Mouse (Mus musculus): ENCODE data around the gene Gcsh. TPM values are rescaled to one million over a fixed set of nuclear protein-coding genes. Genes with fewer than 3 reads are reported as not detected.

Gene Gcsh
- total and polyA plus RNA-seq, 2 experiments from 2014 or later, result 44.6 to 131 TPM

DNA sequence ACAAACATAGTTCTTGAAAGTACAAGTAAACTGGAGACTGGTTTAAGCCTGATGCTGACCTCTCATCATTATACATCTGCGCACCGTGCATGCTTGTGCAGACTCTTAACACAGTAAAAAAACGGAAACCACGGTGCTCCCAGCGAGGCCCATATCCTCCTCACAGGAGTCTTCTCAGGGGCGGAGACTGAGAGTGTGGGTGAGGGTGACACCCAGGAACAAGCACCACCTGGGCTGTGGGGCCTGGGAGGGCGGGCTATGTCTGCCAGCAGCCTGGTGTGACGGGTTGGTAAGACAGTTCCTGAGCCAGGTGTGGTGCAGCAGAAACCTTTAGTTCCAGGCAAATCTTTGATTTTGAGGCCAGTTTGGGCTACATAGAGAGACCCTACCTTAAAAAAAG, 40.9 kb downstream of the Gcsh start:
- Histone ChIP-seq H3K9me3 (ENCODE audit: low read length) (no peaks in the 10 kb centered on the region), H3K4me2 (ENCODE audit: low read depth, low read length) (no peak overlapping the region), H3K36me3 (ENCODE audit: insufficient read depth, low read length) (peaks cover 33% of the 10 kb centered on the region; the same call in 1 of the 2 replicates), H3K4me3 (ENCODE audit: low read length) (no peak overlapping the region), H3K27me3 (ENCODE audit: insufficient read depth, low read length) (no peaks in the 10 kb centered on the region), H3K27ac (no peak overlapping the region), H3K4me1 (ENCODE audit: insufficient read depth, low read length) (no peaks in the 10 kb centered on the region), H3K9ac (replicated peaks; ENCODE audit: low read length) (no peak overlapping the region)
- TF ChIP-seq CTCF (IDR thresholded peaks at IDR 0.05; ENCODE audit: low read depth), result no peak
- ATAC-seq (no peak), DNase-seq (ENCODE audit: low spot score) (no peak)
- WGBS, result 95% methylated on average over 8 of the region's 8 CpGs

DNA sequence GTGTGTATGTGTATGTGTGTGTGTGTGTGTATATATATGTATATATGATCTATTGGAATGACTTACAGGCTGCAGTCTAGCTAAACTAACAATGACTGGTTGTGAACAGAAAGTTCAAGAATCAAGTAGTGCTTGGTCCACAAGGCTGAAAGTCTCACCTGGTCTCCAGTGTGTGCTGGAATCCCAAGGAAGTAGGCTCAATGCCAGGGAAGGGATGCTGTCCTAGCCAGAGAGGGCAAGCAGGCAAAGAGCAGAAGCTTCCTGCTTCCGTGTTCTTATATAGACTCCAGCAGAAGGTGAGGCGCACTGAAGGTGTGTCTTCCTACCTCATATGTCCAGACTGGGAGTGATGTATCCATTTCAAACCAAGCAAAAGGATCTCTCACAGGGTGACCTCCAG, 41.6 kb downstream of the Gcsh start:
- ATAC-seq (no peak), DNase-seq (ENCODE audit: low spot score) (no peak)
- Histone ChIP-seq H3K4me1 (ENCODE audit: insufficient read depth, low read length) (no peaks in the 10 kb centered on the region), H3K36me3 (ENCODE audit: insufficient read depth, low read length) (peaks cover 26% of the 10 kb centered on the region; the same call in 1 of the 2 replicates), H3K27me3 (ENCODE audit: insufficient read depth, low read length) (no peaks in the 10 kb centered on the region), H3K9me3 (ENCODE audit: low read length) (no peaks in the 10 kb centered on the region), H3K27ac (no peak overlapping the region), H3K4me2 (ENCODE audit: low read depth, low read length) (no peak overlapping the region), H3K9ac (replicated peaks; ENCODE audit: low read length) (no peak overlapping the region), H3K4me3 (ENCODE audit: low read length) (no peak overlapping the region)
- TF ChIP-seq CTCF (IDR thresholded peaks at IDR 0.05; ENCODE audit: low read depth), result no peak
- 97% methylated on average over 2 of the region's 2 CpGs for WGBS

DNA sequence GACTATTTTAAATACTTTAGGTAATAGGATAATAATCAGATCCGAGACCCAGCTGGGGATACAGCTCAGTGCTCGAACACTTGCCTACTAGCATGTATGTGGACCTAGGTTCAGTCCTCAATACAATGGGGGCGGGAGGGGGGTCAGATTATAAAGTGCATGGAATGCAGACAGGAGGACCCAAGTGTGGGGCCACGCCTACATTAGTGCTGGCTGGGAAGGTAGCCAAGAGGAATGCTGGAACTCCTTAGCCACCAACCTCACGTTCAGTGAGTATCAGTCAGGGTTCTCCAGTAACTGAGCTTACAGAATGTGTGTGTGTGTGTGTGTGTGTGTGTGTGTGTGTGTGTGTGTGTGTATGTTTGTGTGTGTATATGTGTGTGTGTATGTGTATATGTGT, 42.0 kb downstream of the Gcsh start:
- Histone ChIP-seq H3K9ac (replicated peaks; ENCODE audit: low read length) (no peak overlapping the region), H3K4me2 (ENCODE audit: low read depth, low read length) (no peak overlapping the region), H3K36me3 (ENCODE audit: insufficient read depth, low read length) (peaks cover 22% of the 10 kb centered on the region; the same call in 1 of the 2 replicates), H3K4me3 (ENCODE audit: low read length) (no peak overlapping the region), H3K27ac (no peak overlapping the region), H3K27me3 (ENCODE audit: insufficient read depth, low read length) (no peaks in the 10 kb centered on the region), H3K9me3 (ENCODE audit: low read length) (no peaks in the 10 kb centered on the region), H3K4me1 (ENCODE audit: insufficient read depth, low read length) (no peaks in the 10 kb centered on the region)
- no peak for DNase-seq (ENCODE audit: low spot score)
- no peak for ATAC-seq
- no peak for TF ChIP-seq CTCF (IDR thresholded peaks at IDR 0.05; ENCODE audit: low read depth)
- WGBS, result 57% methylated on average over 5 of the region's 5 CpGs

DNA sequence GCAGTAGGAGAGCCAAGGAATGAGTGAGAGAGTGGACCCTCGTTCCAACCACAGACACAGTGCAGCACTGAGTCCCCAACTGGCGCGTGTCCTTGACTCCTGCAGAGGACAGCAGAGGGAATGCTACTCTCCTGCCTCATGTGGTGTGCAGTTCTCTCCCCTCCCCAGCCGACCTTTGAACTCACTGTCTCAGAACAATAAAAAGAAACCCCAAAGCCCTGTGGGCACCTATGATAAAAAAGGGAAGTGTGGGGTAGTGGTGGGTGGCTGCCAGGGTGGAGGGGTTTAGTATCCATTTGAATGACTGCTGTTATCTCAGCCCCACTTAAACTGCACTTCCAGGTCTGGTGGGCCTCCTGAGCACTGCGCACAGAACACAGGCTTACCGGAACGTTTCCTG, 45.7 kb downstream of the Gcsh start:
- whole genome bisulfite sequencing, result 87% methylated on average over 7 of the region's 7 CpGs
- TF ChIP-seq CTCF (IDR thresholded peaks at IDR 0.05; ENCODE audit: low read depth), result no peak

GRCm38 (mm10) chr8:116946851-116947250, 46.5 kb downstream of the Gcsh start:
- Histone ChIP-seq H3K9ac (replicated peaks; ENCODE audit: low read length) (no peak overlapping the region), H3K9me3 (ENCODE audit: low read length) (no peaks in the 10 kb centered on the region), H3K4me1 (ENCODE audit: insufficient read depth, low read length) (peaks cover 11% of the 10 kb centered on the region; the same call in 1 of the 2 replicates), H3K27ac (no peak overlapping the region), H3K27me3 (ENCODE audit: insufficient read depth, low read length) (no peaks in the 10 kb centered on the region), H3K4me2 (ENCODE audit: low read depth, low read length) (no peak overlapping the region), H3K36me3 (ENCODE audit: insufficient read depth, low read length) (no peaks in the 10 kb centered on the region), H3K4me3 (ENCODE audit: low read length) (no peak overlapping the region)
- 82% methylated on average over 6 of the region's 6 CpGs for WGBS
- TF ChIP-seq CTCF (IDR thresholded peaks at IDR 0.05; ENCODE audit: low read depth), result no peak
- ATAC-seq (no peak), DNase-seq (ENCODE audit: low spot score) (no peak)

More for the DNA sequence above, 45.7 kb downstream of the Gcsh start:
- ATAC-seq (no peak), DNase-seq (ENCODE audit: low spot score) (no peak)
- Histone ChIP-seq H3K4me1 (ENCODE audit: insufficient read depth, low read length) (peaks cover 11% of the 10 kb centered on the region; the same call in 1 of the 2 replicates), H3K4me2 (ENCODE audit: low read depth, low read length) (no peak overlapping the region), H3K9me3 (ENCODE audit: low read length) (no peaks in the 10 kb centered on the region), H3K27me3 (ENCODE audit: insufficient read depth, low read length) (no peaks in the 10 kb centered on the region), H3K4me3 (ENCODE audit: low read length) (no peak overlapping the region), H3K36me3 (ENCODE audit: insufficient read depth, low read length) (no peaks in the 10 kb centered on the region), H3K27ac (no peak overlapping the region), H3K9ac (replicated peaks; ENCODE audit: low read length) (no peak overlapping the region)

- DNase-seq (ENCODE audit: low spot score) (no peak), ATAC-seq (no peak)
- Histone ChIP-seq H3K4me1 (ENCODE audit: insufficient read depth, low read length) (peaks cover 11% of the 10 kb centered on the region; the same call in 1 of the 2 replicates), H3K27me3 (ENCODE audit: insufficient read depth, low read length) (no peaks in the 10 kb centered on the region), H3K4me2 (ENCODE audit: low read depth, low read length) (no peak overlapping the region), H3K27ac (no peak overlapping the region), H3K9ac (replicated peaks; ENCODE audit: low read length) (no peak overlapping the region), H3K36me3 (ENCODE audit: insufficient read depth, low read length) (no peaks in the 10 kb centered on the region), H3K4me3 (ENCODE audit: low read length) (no peak overlapping the region), H3K9me3 (ENCODE audit: low read length) (no peaks in the 10 kb centered on the region)
- TF ChIP-seq CTCF (IDR thresholded peaks at IDR 0.05; ENCODE audit: low read depth), result no peak
- WGBS, result 82% methylated on average over 21 of the region's 21 CpGs
Observed at GRCm38 (mm10) chr8:116946268-116946838, 47.0 kb downstream of the Gcsh start.

DNA sequence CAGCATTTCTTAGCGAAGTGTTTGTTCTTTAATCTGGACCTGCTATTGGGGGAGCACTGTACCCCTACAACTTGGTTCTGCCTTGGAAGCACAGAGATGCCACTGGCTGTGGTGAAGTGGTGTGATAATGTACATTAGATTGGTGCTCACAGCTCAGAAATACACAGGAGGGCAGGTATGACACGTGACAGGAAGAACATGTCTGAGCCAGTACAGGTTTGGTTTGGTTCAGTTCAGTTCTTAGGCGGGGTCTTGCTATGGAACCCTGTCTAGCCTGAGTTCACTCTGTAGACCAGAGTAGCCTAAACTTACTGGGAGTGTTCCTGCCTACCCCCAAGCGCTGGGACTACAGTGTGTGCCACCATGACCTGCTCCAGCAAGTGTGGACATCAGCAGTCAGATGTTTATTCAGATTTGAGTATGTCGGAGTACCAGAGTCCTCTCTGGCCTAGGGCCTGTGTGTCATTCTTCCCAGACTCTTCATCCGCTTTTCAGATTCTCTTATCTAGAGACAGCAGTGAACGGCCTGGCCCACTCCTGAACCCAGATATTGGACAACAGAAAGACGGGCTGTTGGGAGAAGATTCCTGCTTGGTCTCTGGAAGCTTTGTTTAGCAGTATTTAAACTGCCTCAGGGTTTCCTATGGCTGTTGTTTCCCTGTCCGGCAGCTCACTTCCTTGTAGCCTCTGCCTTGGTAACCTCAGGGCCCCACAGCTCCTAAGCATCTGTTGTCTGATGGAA, 48.0 kb downstream of the Gcsh start:
- peaks cover 11% of the 10 kb centered on the region; the same call in 1 of the 2 replicates for H3K4me1 ChIP-seq (ENCODE audit: insufficient read depth, low read length)
- no peak overlapping the region for H3K4me2 ChIP-seq (ENCODE audit: low read depth, low read length)
- no peaks in the 10 kb centered on the region for H3K27me3 ChIP-seq (ENCODE audit: insufficient read depth, low read length)
- no peak for DNase-seq (ENCODE audit: low spot score)
- TF ChIP-seq CTCF (IDR thresholded peaks at IDR 0.05; ENCODE audit: low read depth), result no peak
- H3K36me3 ChIP-seq (ENCODE audit: insufficient read depth, low read length), result no peaks in the 10 kb centered on the region
- ATAC-seq, result no peak
- H3K4me3 ChIP-seq (ENCODE audit: low read length), result no peak overlapping the region
- H3K9me3 ChIP-seq (ENCODE audit: low read length), result no peaks in the 10 kb centered on the region
- H3K27ac ChIP-seq, result no peak overlapping the region
- 88% methylated on average over 9 of the region's 9 CpGs for WGBS
- no peak overlapping the region for H3K9ac ChIP-seq (replicated peaks; ENCODE audit: low read length)
